Mouse (Mus musculus) cerebellum, adult 11-12 months (tissue): Measurements from ENCODE around the gene AC141477.1.

Experiments
- DNase-seq: peaks from one replicate; pipeline ENCODE4 v3.0.0; 2022

Gene AC141477.1

GRCm38 (mm10) chr10:76392596-76392995, 47.6 kb downstream of the AC141477.1 start:
- DNase-seq = no peak

- DNase-seq = peak; percentile 56
These were observed 48.5 kb downstream of the AC141477.1 start for GRCm38 (mm10) chr10:76391786-76392185.

- DNase-seq = no peak
These were observed 49.1 kb downstream of the AC141477.1 start for GRCm38 (mm10) chr10:76391166-76391565.
